Mouse (Mus musculus) lung, postnatal 0 days (tissue): ENCODE measurements around the gene Mgat4b. TPM values are rescaled to one million over a fixed set of nuclear protein-coding genes. Genes with fewer than 3 reads are reported as not detected.

Experiments used
- ATAC-seq: fragments of 200-750 bp; cut with Nextera tagmentation; 2 replicates; pipeline ENCODE4 v1.8.0; 2017; ENCODE audit warnings: moderate library complexity
- DNase-seq: peaks from one replicate; pipeline ENCODE4 v3.0.0-alpha.2; 2016; ENCODE audit warnings: low spot score
- H3K27ac ChIP-seq: fragments of 300-500 bp; sonication (generic); 2 replicates; pipeline ENCODE4 v1.5.1; 2014; ENCODE audit warnings: antibody characterized with exemption, mild to moderate bottlenecking, low read length, mixed read lengths
- H3K27me3 ChIP-seq: fragments of 300-500 bp; sonication (generic); replicated peaks from 2 replicates; pipeline ENCODE4 v1.6.1; 2014; ENCODE audit warnings: low read length, mixed read lengths; ENCODE audit not compliant: insufficient read depth
- H3K36me3 ChIP-seq: fragments of 300-500 bp; sonication (generic); 2 replicates; pipeline ENCODE4 v1.6.1; 2014; ENCODE audit warnings: low read length, mixed read lengths; ENCODE audit not compliant: insufficient read depth
- H3K4me1 ChIP-seq: fragments of 300-500 bp; sonication (generic); 2 replicates; pipeline ENCODE4 v1.6.1; 2014; ENCODE audit warnings: antibody characterized with exemption, low read depth, low read length, mixed read lengths; ENCODE audit not compliant: insufficient read depth
- H3K4me2 ChIP-seq: fragments of 300-500 bp; sonication (generic); replicated peaks from 2 replicates; pipeline ENCODE4 v1.6.1; 2014; ENCODE audit warnings: low read depth, mild to moderate bottlenecking, low read length, moderate library complexity, mixed read lengths
- H3K4me3 ChIP-seq: fragments of 300-500 bp; sonication (generic); 2 replicates; pipeline ENCODE4 v1.5.1; 2014; ENCODE audit warnings: low read depth, low read length
- H3K9ac ChIP-seq: fragments of 300-500 bp; sonication (generic); replicated peaks from 2 replicates; pipeline ENCODE4 v1.6.1; 2014; ENCODE audit warnings: low read depth, mild to moderate bottlenecking
- H3K9me3 ChIP-seq: fragments of 300-500 bp; sonication (generic); 2 replicates; pipeline ENCODE4 v1.6.1; 2016; ENCODE audit warnings: low read length, mixed read lengths
- CTCF ChIP-seq: IDR thresholded peaks from 2 replicates; pipeline ENCODE4 v1.5.1; 2016; ENCODE audit warnings: antibody characterized with exemption, mild to moderate bottlenecking
- EP300 ChIP-seq: IDR thresholded peaks from 2 replicates; pipeline ENCODE4 v1.6.1; 2016; ENCODE audit warnings: antibody characterized with exemption, mild to moderate bottlenecking, control low read depth
- WGBS: fragments of 180-500 bp; shearing (Covaris S2); extraction: QIAGEN DNeasy Blood & Tissue Kit; methylation state at CpG from one replicate; pipeline ENCODE4 v1.1.7; 2014; 5-methylcytosine and 5-hydroxymethylcytosine counted together
- polyA plus RNA-seq: library from polyadenylated mRNA; unstranded; fragments of >200 nt; fragmentation: Nextera tagmentation; extraction: Ambion mirVana; gene quantifications from 2 replicates; pipeline ENCODE4 v1.2.1, GENCODE M21; 2015

Gene Mgat4b
- polyA plus RNA-seq, 1 experiment from 2014 or later = 43.4 TPM

DNA sequence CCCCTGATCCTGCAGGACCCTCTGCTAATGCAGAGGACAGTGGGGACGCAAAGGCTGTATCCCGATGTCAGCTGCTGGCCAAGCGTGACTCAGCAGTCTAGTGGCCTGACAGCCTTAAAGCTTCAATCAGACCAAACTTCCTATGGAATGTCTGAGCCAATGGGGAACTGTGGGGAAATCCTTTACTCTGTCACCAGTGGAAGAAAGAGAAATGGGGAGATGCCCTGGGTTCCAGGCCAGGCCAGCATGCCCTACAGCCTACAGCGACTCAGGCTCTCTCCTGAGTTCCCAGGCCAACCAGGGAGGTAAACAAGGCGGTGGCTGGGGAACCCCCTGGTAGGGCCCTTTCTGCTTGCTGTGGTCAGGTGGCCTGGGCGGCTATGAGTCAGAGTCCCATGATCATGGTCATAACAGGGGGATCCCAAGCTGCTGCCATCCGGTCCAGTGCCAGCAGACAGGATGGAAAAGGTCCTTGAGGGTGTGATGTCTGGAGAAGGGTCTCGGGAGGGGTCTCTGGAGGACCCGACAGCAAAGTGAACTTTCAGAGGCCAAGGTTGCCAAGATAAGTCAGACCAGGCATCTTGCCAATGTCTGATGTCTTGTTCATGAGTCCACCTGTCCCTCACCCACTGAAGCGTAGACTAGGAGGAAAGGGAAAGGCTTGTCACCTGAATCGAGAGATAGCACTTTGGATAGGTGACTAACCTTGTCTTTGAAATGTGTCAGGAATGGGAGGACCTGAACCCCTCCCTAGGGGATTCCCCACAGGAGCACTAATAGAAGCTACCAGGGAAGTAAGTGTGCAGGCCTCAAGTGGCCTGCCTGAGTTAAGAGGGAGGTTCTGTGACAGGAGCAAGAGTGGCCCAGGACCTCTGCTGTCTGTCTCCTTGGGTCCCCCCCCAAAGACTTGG lies 2.4 kb downstream of the Mgat4b start:
- Histone ChIP-seq H3K4me2 (no peak overlapping the region), H3K4me3 (no peak overlapping the region), H3K9ac (no peak overlapping the region), H3K27ac (peak overlapping the region; percentile 66), H3K9me3 (no peaks in the 10 kb centered on the region), H3K36me3 (0 out of 2 replicates have a peak, but pooled peaks cover 3% of the 10 kb centered on the region), H3K27me3 (no peaks in the 10 kb centered on the region), H3K4me1 (peaks cover 25% of the 10 kb centered on the region; the same call in 1 of the 2 replicates)
- TF ChIP-seq CTCF = no peak
- DNase-seq (peak; percentile 91), ATAC-seq (peak; percentile 58)
- WGBS = 35% methylated on average over 11 of the region's 11 CpGs

DNA sequence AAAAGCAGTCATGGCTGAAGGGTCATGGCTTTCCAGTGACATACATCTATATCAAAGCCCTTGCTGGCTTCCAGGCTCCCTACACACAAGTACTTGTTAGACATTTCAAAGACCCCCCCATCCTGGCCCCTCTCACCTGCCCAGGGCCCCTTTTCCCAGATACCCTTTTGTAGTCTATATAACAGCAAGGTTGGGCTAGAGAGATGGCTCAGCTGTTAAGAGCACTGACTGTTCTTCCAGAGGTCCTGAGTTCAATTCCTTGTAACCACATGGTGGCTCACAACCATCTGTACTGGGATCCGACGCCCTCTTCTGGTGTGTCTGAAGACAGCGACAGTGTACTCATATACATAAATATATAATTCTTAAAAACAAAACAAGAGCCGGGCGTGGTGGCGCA lies 3.9 kb downstream of the Mgat4b start:
- no peaks in the 10 kb centered on the region for H3K36me3 ChIP-seq
- no peaks in the 10 kb centered on the region for H3K9me3 ChIP-seq
- TF ChIP-seq CTCF (peak; percentile 14; the same call in 1 of the 2 replicates), EP300 (no peak)
- DNase-seq = no peak
- no peaks in the 10 kb centered on the region for H3K27me3 ChIP-seq
- ATAC-seq = no peak
- no peak overlapping the region for H3K9ac ChIP-seq
- no peak overlapping the region for H3K27ac ChIP-seq
- 88% methylated on average over 6 of the region's 6 CpGs for WGBS
- no peak overlapping the region for H3K4me2 ChIP-seq
- H3K4me3 ChIP-seq = no peak overlapping the region
- H3K4me1 ChIP-seq = peaks cover 18% of the 10 kb centered on the region; the same call in 1 of the 2 replicates

DNA sequence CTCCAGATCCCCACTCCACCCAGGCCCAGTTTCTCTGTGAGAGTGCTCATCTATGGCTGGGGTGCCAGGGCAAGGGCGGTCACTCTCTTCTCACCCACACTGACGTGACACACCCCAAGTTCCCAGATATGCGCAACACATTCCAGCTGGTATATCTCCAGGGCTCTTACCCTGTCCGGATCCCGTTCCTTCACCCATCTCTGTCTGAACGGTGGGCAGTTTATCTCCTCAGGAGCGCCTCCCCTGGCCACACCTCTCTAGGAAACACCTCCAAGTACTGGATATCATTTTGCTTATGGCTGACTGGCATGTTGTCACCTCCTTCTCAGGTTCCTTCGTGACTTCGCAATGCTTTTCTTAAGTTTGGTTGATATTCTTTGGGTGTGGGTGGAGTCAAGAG lies 4.9 kb downstream of the Mgat4b start:
- H3K4me2 ChIP-seq = no peak overlapping the region
- no peak for DNase-seq
- no peak overlapping the region for H3K9ac ChIP-seq
- H3K36me3 ChIP-seq = no peaks in the 10 kb centered on the region
- no peak overlapping the region for H3K4me3 ChIP-seq
- 28% methylated on average over 9 of the region's 9 CpGs for WGBS
- no peaks in the 10 kb centered on the region for H3K9me3 ChIP-seq
- no peak for ATAC-seq
- TF ChIP-seq EP300 (no peak), CTCF (no peak)
- peaks cover 18% of the 10 kb centered on the region; the same call in 1 of the 2 replicates for H3K4me1 ChIP-seq
- H3K27me3 ChIP-seq = no peaks in the 10 kb centered on the region
- H3K27ac ChIP-seq = no peak overlapping the region

DNA sequence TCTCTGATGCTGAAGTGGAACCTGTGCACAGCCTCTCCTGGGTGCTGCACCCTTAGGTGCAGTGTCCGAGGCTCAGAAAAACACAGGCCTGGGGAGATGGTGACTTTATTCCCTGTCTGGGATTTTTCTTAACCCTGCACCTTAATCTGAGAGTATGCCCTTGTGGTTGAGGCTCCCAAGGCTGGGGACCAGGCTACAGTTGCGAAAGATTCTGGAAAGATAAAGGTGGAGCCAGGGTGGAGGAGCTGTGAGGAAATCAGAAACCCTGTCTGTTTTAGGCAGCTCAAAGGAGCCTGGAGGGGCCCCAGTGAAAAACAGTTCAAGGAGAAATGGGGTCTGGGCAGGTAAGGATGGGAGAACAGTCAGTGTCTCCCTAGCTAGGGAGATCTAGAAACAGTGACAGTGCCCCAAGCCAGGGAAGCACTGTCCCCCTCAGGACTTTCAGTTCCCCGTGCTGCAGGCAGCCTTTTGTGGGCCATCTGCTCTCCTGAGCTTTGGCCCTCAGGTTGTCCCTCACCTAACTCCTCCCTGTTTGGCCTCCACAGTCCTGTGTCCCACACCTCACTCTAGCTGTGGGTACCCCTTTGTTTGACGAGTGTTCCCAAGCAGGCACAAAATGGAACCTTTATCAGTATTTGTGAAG lies 6.2 kb downstream of the Mgat4b start:
- Histone ChIP-seq H3K4me2 (no peak overlapping the region), H3K9me3 (no peaks in the 10 kb centered on the region), H3K27me3 (no peaks in the 10 kb centered on the region), H3K36me3 (no peaks in the 10 kb centered on the region), H3K4me3 (no peak overlapping the region), H3K4me1 (peaks cover 18% of the 10 kb centered on the region; the same call in 1 of the 2 replicates), H3K27ac (no peak overlapping the region), H3K9ac (no peak overlapping the region)
- WGBS = 73% methylated on average over 4 of the region's 4 CpGs
- DNase-seq = no peak
- ATAC-seq = no peak
- no peak for TF ChIP-seq EP300
- no peak for TF ChIP-seq CTCF

DNA sequence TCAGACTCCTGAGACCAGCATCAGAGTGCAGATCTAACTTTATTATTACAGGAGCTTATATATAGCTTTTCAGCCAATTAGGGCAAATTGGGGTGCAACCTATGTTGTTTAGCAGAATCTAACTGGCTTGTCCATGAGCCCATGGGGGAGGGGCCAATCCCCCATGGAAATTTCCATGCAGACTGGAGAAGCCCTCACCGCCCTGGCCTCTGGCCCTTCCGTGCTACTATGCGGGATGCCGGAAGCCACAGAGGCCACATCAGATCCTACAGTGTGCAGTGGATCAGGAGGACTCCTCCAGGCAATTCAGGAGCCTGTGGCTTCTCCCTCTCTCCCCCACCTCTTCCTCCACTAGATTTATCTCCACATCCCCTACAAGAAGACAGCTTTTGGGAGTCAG lies 7.1 kb downstream of the Mgat4b start:
- DNase-seq = no peak
- Histone ChIP-seq H3K9ac (no peak overlapping the region), H3K4me2 (no peak overlapping the region), H3K36me3 (no peaks in the 10 kb centered on the region), H3K27ac (no peak overlapping the region), H3K27me3 (no peaks in the 10 kb centered on the region), H3K4me3 (no peak overlapping the region), H3K4me1 (peaks cover 15% of the 10 kb centered on the region; the same call in 1 of the 2 replicates), H3K9me3 (no peaks in the 10 kb centered on the region)
- no peak for ATAC-seq
- WGBS = 45% methylated on average over 4 of the region's 4 CpGs
- TF ChIP-seq EP300 (no peak), CTCF (no peak)

DNA sequence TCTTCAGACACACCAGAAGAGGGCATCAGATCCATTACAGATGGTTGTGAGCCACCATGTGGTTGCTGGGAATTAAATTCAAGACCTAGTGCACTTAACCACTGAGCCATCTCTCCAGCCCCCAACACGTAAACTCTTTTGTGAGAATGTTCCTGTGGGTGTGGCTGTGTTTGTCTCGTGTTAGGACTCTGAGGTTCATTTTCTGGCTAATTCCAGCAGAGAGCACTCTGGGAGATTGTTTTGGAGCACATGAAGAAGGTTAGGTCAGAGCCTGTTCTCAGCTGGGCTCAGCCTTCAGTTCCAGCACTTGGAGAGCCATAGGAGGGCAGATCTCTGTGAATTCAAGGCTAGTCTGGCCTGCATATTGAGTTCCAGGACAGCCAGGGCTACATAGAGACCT lies 9.1 kb downstream of the Mgat4b start:
- Histone ChIP-seq H3K9me3 (no peaks in the 10 kb centered on the region), H3K9ac (no peak overlapping the region), H3K4me1 (peaks cover 10% of the 10 kb centered on the region; the same call in 1 of the 2 replicates), H3K4me2 (no peak overlapping the region), H3K27ac (no peak overlapping the region), H3K27me3 (no peaks in the 10 kb centered on the region), H3K4me3 (no peak overlapping the region), H3K36me3 (no peaks in the 10 kb centered on the region)
- 25% methylated on average over 2 of the region's 2 CpGs for WGBS
- peak; percentile 47 for DNase-seq
- TF ChIP-seq CTCF (peak; percentile 48), EP300 (no peak)
- no peak for ATAC-seq
